Mouse (Mus musculus) CH12.LX (cell line): ENCODE data around the gene Foxo6.

ENCODE experiments used
- CTCF ChIP-seq, 2 experiments: IDR thresholded peaks in 1 of 2; conservative IDR thresholded peaks in 1 of 2; 2 replicates each; pipeline ENCODE4 v1.5.1; 2011 to 2012; ENCODE audit warnings: low read depth in 2 of 2, low read length in 2 of 2, improper control_type of control experiment in 1 of 2, inconsistent platforms in 1 of 2, mild to moderate bottlenecking in 1 of 2, moderate library complexity in 1 of 2
- KAT2A ChIP-seq: IDR thresholded peaks from 2 replicates; pipeline ENCODE4 v1.6.1; 2012; ENCODE audit warnings: low read length, improper control_type of control experiment, inconsistent platforms; ENCODE audit not compliant: insufficient replicate concordance
- MAX ChIP-seq: IDR thresholded peaks from 2 replicates; pipeline ENCODE4 v1.6.1; 2011; ENCODE audit warnings: low read length, improper control_type of control experiment
- POLR2A ChIP-seq: IDR thresholded peaks from 2 replicates; pipeline ENCODE4 v1.6.1; 2011; ENCODE audit warnings: low read depth, mild to moderate bottlenecking, improper control_type of control experiment, low read length
- POLR2AphosphoS2 ChIP-seq: IDR thresholded peaks from 2 replicates; pipeline ENCODE4 v1.6.1; 2011; ENCODE audit warnings: low read depth, low read length, improper control_type of control experiment
- SMC3 ChIP-seq: IDR thresholded peaks from 2 replicates; pipeline ENCODE4 v1.6.1; 2011; ENCODE audit warnings: low read depth, low read length, improper control_type of control experiment
- UBTF ChIP-seq: IDR thresholded peaks from 2 replicates; pipeline ENCODE4 v1.6.1; 2012; ENCODE audit warnings: low read depth, mild to moderate bottlenecking, inconsistent platforms, low read length, improper control_type of control experiment, moderate library complexity

DNA sequence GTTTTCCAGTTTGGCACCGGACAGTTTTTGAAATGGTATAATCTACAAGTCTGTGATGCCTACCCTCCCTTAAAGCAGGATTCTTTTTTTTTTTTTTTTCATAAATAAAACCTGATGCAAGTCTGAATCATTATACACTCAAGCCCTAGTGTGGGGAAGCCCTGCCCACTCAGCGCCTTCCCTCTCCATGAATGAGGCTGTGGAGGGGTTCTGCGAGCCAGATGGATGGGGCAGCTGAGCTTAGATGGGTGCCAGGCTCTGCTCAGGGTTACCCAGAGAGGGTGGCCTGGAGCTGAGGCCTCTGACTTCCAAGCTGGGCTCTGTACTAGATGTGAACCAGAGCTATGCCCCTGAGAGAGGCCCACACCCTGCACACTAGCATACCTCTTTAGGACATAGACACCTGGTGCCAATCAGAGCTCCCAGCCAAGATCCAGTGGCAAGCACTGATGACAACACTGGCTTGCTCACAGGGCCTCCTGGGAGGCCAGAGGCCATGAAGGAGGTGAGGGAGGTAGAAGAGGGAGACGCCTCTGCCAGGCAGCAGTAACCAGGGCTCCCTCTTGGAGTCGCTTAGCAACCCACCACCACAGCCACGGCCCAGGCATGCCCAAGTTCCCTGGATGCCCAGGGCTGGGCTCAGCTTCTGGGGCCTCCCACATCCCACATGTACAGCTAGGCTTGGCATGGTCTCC lies 15.1 kb downstream of the Foxo6 start:
- no peak for TF ChIP-seq UBTF
- TF ChIP-seq MAX = no peak
- TF ChIP-seq KAT2A = no peak
- no peak for TF ChIP-seq CTCF (conservative IDR thresholded peaks at IDR 0.05 in 1 of 2, IDR thresholded peaks at IDR 0.05 in 1 of 2; ENCODE audit: low read depth in 2 of 2, low read length in 2 of 2)
- no peak for TF ChIP-seq POLR2A
- TF ChIP-seq POLR2AphosphoS2 = no peak
- TF ChIP-seq SMC3 = no peak
